Mouse (Mus musculus) left cerebral cortex, adult 9 months (tissue): ENCODE results near the gene Arid2.
"Not testable (repeated sequence)": the region's sequence is repeated elsewhere in the genome, so short reads cannot be mapped to it uniquely, and the experiment has no call there.

Experiments
- DNase-seq, 2 experiments: peaks; one replicate each; pipeline ENCODE4 v3.0.0; 2022; ENCODE audit warnings: low spot score in 2 of 2

The Arid2 gene

DNA sequence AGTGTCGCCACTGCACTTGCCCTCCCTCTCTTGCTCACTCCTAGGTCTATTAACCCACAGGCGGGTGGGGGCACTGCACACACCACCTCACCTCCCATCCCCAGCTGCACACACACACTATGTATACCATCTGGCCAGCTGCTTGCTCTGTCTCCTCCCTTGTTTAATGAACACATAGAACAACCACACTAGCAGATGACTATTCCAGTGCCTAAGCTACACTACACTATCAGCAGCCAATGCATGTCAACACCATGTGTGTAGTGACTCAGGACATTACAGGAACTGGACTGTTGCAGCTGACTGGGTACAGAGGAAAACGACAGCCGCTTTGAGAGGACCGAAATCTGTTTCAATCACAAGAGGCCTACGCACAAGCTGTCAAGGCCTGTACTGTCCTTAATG lies 121.4 kb downstream of the Arid2 start:
- DNase-seq: peak in 1 of 2 experiments; percentile 35

DNA sequence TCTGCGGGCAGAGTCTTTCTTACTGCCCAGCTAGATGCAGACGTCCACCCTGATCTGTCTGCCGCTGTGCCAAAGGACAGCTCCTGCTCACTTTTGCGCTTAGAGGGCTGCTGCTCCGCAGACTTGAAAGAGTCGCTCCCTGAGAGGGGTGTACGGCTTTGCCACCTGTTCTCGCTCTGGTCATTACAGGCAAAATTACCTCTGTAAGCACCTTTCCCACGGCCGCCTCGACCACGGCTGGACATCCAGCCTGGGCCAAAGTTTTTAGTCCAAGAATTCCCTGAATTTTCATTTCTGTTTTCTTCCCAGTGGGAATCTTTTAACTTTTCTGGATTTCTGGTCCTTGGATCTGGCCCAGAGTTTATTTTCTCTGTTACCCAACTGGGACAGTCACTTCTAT lies 130.8 kb downstream of the Arid2 start:
- DNase-seq: no peak

DNA sequence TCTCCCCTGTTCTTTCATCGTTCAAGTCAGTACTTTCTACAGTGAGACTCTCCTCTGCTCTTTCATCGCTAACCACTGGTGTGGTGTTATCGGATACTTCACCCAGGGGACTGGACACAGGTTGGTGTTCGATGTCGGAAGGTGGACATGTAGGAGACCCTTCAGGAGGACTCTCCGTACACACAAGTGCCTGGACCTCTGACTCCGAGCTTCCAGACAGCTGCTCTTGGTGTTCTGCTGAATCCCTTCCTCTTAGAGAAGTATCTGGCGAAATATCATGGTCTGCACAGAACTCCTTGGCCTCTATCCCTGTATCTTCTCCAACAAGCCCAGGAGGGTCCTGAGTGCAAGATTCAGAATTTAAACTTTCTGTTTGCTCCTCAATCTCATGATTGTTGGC lies 132.6 kb downstream of the Arid2 start:
- DNase-seq: no peak

DNA sequence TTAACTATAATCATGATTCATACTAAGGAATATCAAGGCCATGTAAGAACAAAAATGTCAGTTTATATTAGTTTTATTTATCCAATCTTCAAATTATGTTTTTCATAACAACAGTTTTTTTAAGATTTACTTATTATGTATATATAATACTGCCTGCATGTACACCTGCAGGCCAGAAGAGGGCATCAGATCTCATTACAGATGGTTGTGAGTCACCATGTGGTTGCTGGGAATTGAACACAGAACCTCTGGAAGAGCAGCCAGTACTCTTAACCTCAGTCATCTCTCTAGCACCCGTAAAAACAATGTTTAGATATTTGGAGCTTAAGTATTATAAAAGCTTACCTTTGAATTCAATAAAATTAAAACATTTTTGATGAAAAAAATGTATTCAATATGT lies 146.9 kb downstream of the Arid2 start:
- DNase-seq: no peak

DNA sequence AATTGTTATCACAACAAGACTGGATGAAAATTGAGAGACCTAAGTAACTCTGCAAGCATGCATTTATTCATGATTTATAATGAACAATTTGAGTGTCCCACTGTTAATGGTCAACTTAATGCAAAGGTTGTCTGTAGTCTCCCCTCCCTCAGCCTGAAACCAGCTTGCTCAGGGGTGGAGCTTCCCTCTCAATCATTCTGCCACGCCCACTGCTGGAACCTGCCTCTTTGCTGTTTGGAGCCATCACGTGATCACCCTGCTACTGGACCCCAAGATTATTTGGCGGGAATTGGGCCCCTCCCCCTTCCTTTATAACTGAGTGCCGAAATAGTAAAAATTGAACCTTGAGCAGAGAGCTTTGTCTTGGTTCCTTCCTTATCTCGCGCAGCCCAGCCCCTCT lies 154.2 kb downstream of the Arid2 start:
- not testable (repeated sequence) for DNase-seq

DNA sequence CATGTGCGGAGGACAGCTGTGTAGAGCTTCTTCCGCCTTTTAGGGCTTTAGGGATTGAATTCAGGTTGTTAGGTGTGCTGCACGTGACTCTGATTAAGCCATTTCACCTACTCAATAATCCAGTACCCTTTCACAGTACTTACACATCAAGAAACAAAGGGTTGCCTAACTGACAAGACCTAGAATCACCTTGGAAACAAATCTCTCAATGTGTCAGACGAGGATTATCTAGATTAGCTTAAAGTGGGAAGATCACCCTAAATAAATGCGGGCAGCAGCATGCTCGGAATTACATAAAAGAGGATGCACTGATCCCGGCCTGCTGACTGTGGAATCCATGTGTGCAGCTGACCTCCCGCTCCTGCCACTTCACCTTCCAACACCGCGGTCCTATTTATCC lies 159.5 kb downstream of the Arid2 start:
- no peak for DNase-seq

DNA sequence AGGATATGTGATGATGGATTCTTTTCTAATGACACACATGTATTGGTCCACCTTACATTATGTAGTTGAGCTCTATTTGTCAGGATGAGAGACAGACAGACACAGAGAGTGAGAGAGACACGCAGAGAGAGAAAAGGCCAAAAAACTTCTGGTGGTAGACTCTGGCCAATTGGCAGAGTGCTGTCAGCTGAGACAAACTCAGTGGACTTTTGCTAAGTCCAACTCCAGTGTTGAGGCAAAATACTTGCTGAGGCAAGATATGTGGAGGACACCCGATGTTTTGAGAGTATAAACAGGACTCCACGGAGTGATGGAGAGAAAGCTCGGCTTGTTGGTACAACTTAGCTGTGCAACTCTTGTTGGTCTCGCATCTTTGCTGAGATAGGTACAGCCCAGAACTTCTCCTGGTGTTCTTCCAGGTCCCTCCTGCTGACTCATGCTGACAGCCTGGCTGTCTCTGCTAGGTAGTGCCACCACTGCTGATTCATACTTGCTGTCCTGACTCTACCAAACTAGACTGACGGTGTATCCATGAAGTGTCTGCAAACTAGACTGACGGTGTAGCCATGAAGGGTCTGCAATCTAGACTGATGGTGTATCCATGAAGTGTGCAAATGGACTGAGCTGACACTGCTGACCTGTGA lies 161.5 kb downstream of the Arid2 start:
- DNase-seq: no peak

DNA sequence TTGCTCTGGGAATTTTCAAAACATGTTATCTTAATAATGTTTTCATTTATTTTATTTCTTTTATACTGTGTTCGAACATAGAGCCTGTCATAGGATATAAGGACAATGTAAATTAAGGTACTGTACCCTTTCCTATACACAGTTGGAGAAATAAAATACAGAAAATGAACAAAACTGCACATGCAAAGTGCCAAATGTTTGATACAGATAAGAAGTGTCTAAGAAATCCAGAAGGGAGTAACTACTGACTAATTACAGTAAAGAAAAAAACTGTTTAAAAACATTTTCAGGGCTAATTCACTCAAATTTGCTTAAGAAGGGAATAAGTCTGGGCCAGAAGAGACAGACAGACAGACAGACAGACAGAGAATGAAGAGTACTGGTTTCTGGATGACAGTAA lies 166.0 kb downstream of the Arid2 start:
- DNase-seq: no peak
